20 mouse cellular contexts compared by ENCODE assay signal in genomic region chr4:40801908-40802307, GRCm38 (mm10). TPM values are rescaled to one million over a fixed set of nuclear protein-coding genes. Genes with fewer than 3 reads are reported as not detected.
DNase-seq lines count a peak whose midpoint lies in the region; ATAC-seq lines count a peak whose summit lies in the region.
"Had no signal": no experiment of that assay in that cellular context is flagged by ENCODE, and none has a peak within 500 bp of the region (broad histone marks: within the 10 kb centered on the region; RNA-seq: fewer than 3 reads in every experiment).

No protein-coding gene starts in this region.

- H3K27ac ChIP-seq in liver, embryonic 12.5 days: no peak overlapping the region
- H3K27ac ChIP-seq: hindbrain, embryonic 14.5 days had no signal

- H3K4me3 ChIP-seq in liver, embryonic 12.5 days: no peak overlapping the region

- 93% methylated on average over 4 of the region's 4 CpGs for WGBS in liver, embryonic 12.5 days (ENCODE audit: insufficient replicate concordance)

- H3K36me3 ChIP-seq in liver, embryonic 12.5 days: peaks cover 64% of the 10 kb centered on the region

- no peak for ATAC-seq in liver, embryonic 12.5 days
- ATAC-seq: forebrain, embryonic 14.5 days had no signal

- no peak overlapping the region for H3K4me2 ChIP-seq in liver, embryonic 12.5 days
- H3K4me2 ChIP-seq: hindbrain, embryonic 14.5 days; liver, embryonic 11.5 days had no signal

- no peak overlapping the region for H3K9ac ChIP-seq in liver, embryonic 12.5 days
- H3K9ac ChIP-seq: hindbrain, embryonic 14.5 days had no signal

- peak; percentile 40 to 62 for DNase-seq in adrenal gland, adult (ENCODE audit: inconsistent age in 2 of 2, low spot score in 1 of 2)
- no peak for DNase-seq in adrenal gland, postnatal 10 days
- DNase-seq in kidney, postnatal 14 days: peak; percentile 21
- DNase-seq in kidney, postnatal 36 days: no peak
- peak; percentile 50 to 53 for DNase-seq in urinary bladder, postnatal 36 days (ENCODE audit: low spot score in 2 of 2)
- no peak for DNase-seq in urinary bladder, postnatal 4 days (ENCODE audit: low spot score in 2 of 2)
- no peak for DNase-seq in gastrocnemius, postnatal 4 days (ENCODE audit: low spot score in 2 of 2)
- DNase-seq: cerebellum, adult 9-10 months; gastrocnemius, postnatal 10 days; heart, adult 18-20 months; kidney, adult 8-10 months; lung, postnatal 10 days; retina, postnatal 1 day; right cerebral cortex, postnatal 4 days; thymus, postnatal 36 days had no signal

- no peaks in the 10 kb centered on the region for H3K9me3 ChIP-seq in liver, embryonic 12.5 days (replicated peaks)

- no peaks in the 10 kb centered on the region for H3K27me3 ChIP-seq in liver, embryonic 12.5 days (replicated peaks)
- H3K27me3 ChIP-seq: CH12.LX had no signal

- peaks cover 19% of the 10 kb centered on the region for H3K4me1 ChIP-seq in liver, embryonic 12.5 days

RNA-seq across cellular contexts. Expression of gene Smu1, which starts 44.2 kb away (rescaled TPM):
- total RNA-seq in adrenal gland, postnatal 10 days (2021): 10 to 100 TPM; 57.2 to 62.3 TPM
- polyA plus RNA-seq in liver, embryonic 12.5 days (2016; fragmentation: Nextera tagmentation; extraction: Ambion mirVana): 107 and 112 TPM in 2 replicates
- 10 to 100 TPM; 45.3 to 47.3 TPM for total RNA-seq in gastrocnemius, postnatal 4 days (2021)

RNA-seq across cellular contexts. Expression of gene B4galt1, which starts 51.9 kb away (rescaled TPM):
- 10 to 100 TPM; 73.7 to 83.0 TPM for total RNA-seq in adrenal gland, postnatal 10 days (2021)
- 39.6 and 40.0 TPM in 2 replicates for polyA plus RNA-seq in liver, embryonic 12.5 days (2016; fragmentation: Nextera tagmentation; extraction: Ambion mirVana)
- total RNA-seq in gastrocnemius, postnatal 4 days (2021): 10 to 100 TPM; 89.0 to 91.4 TPM

Comparison
In these comparisons a context has a peak if more than half of its experiments do, and no peak if none do; other contexts are left out.
1. DNase-seq: peak in adrenal gland, adult (2 of 2), kidney, postnatal 14 days (single experiment) and urinary bladder, postnatal 36 days (2 of 2); none in adrenal gland, postnatal 10 days (single experiment), kidney, postnatal 36 days (0 of 2), urinary bladder, postnatal 4 days (0 of 2) and gastrocnemius, postnatal 4 days (0 of 2).